Mouse (Mus musculus): Measurements from ENCODE around the gene Myof. TPM values are rescaled to one million over a fixed set of nuclear protein-coding genes. Genes with fewer than 3 reads are reported as not detected.

The Myof gene
- total and polyA plus RNA-seq, 3 experiments: 0.30 to 4.1 (median 0.59) TPM

DNA sequence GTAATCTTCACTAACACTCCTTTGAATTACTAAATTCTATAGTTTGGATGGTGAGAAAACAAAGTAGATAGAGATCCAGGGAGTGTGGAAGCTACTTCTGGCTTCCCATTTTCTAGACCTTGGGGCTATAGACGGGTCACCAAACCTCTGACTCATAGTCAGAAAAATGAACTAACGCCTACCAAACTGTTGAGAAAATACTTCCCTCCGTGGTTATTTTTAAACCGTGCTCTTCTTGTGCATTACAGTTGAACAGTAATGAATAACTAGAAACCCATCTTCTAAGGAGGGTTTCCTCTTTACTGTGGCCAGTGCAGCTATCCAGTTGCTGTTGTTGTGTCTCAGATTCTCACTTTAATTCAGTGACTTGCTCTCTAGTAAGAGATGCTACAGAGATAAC is 20.7 kb downstream of the Myof start:
- in situ Hi-C loops (cut with MboI; ENCODE audit: low pct_ligation_motif_present, low pct_unique_long_range_greater_than_20kb, low sequenced_read_pairs): no loop called here
- Histone ChIP-seq H3K27ac (ENCODE audit: insufficient read depth, low read depth) (no peak overlapping the region), H3K9ac (ENCODE audit: insufficient read depth, low read depth) (no peak overlapping the region), H3K36me3 (replicated peaks in 1 of 2; ENCODE audit: control insufficient read depth in 1 of 2, insufficient read depth in 1 of 2, low read length in 1 of 2) (peaks cover 0 to 2% of the 10 kb centered on the region in 2 experiments), H3K9me3 (replicated peaks; ENCODE audit: low read length) (no peaks in the 10 kb centered on the region), H3K79me2 (replicated peaks; ENCODE audit: control insufficient read depth, extremely low read depth, insufficient read depth, poor library complexity, severe bottlenecking) (no peaks in the 10 kb centered on the region), H3K4me2 (ENCODE audit: insufficient read depth, low read depth, poor library complexity, severe bottlenecking) (peak overlapping the region; percentile 18; the same call in 1 of the 2 replicates), H3K4me3 (replicated peaks in 1 of 3; ENCODE audit: low read depth in 2 of 3, low read length in 2 of 3, poor library complexity in 1 of 3) (no peak overlapping the region), H3K27me3 (replicated peaks) (no peaks in the 10 kb centered on the region), H3K4me1 (ENCODE audit: control insufficient read depth in 1 of 2, insufficient read depth in 2 of 2) (peaks cover 21 to 66% of the 10 kb centered on the region in 2 experiments)
- peak; percentile 49 for DNase-seq (ENCODE audit: extremely low read depth)
- dilution Hi-C loops (cut with MboI; ENCODE audit: extremely low pct_ligation_motif_present, extremely low pct_unique_long_range_greater_than_20kb, low sequenced_read_pairs): no loop called here
- TF ChIP-seq BHLHE40 (IDR thresholded peaks at IDR 0.05; ENCODE audit: low read depth, low read length) (0 out of 2 replicates have a peak, but pooled peaks have one; percentile 28), JUND (conservative IDR thresholded peaks at IDR 0.05; ENCODE audit: low read depth, low read length) (peak; percentile 38; the same call in 1 of the 2 replicates), ETS1 (conservative IDR thresholded peaks at IDR 0.05; ENCODE audit: low read depth, low read length) (peak; percentile 49), JUN (IDR thresholded peaks at IDR 0.05; ENCODE audit: insufficient read depth, low read depth, low read length) (peak; percentile 24; the same call in 1 of the 2 replicates), ZC3H11A (IDR thresholded peaks at IDR 0.05; ENCODE audit: low read depth, low read length) (no peak), ELF1 (IDR thresholded peaks at IDR 0.05; ENCODE audit: low read depth, low read length) (no peak), MEF2A (IDR thresholded peaks at IDR 0.05; ENCODE audit: borderline replicate concordance, low read depth, low read length) (peak; percentile 80; the same call in 1 of the 2 replicates), MAZ (IDR thresholded peaks at IDR 0.05; ENCODE audit: low read depth, low read length) (no peak), E2F4 (IDR thresholded peaks at IDR 0.05; ENCODE audit: insufficient replicate concordance, low read depth, low read length) (no peak), PAX5 (IDR thresholded peaks at IDR 0.05; ENCODE audit: low read length) (no peak), MYC (IDR thresholded peaks at IDR 0.05; ENCODE audit: low read depth, low read length) (no peak), CTCF (conservative IDR thresholded peaks at IDR 0.05 in 1 of 2, IDR thresholded peaks at IDR 0.05 in 1 of 2; ENCODE audit: low read depth in 2 of 2, low read length in 2 of 2) (no peak)

DNA sequence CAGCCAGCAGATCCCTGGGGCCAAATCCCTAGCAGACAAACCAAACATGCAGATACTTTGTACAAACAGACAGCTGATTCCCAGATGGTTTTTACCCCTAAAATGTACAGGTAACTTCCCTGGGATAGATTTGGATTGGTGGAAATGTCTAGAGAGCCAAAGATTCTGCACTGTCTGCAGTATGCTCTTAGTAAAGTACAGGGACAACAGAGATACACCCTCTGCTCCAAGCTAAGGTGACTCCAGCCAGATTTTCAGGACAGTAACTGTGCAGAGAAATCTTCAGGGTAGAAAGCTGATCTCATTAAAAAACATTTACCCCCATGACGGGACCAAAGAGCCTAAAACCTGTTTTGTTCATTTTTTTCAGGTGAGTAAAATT is 27.5 kb downstream of the Myof start:
- Histone ChIP-seq H3K9ac (ENCODE audit: insufficient read depth, low read depth) (no peak overlapping the region), H3K27ac (ENCODE audit: insufficient read depth, low read depth) (no peak overlapping the region), H3K4me1 (ENCODE audit: control insufficient read depth in 1 of 2, insufficient read depth in 2 of 2) (peaks cover 3 to 13% of the 10 kb centered on the region in 2 experiments; a peak in 2 of 4 replicates), H3K27me3 (replicated peaks) (no peaks in the 10 kb centered on the region), H3K36me3 (replicated peaks in 1 of 2; ENCODE audit: control insufficient read depth in 1 of 2, insufficient read depth in 1 of 2, low read length in 1 of 2) (no peaks in the 10 kb centered on the region), H3K9me3 (replicated peaks; ENCODE audit: low read length) (no peaks in the 10 kb centered on the region), H3K79me2 (replicated peaks; ENCODE audit: control insufficient read depth, extremely low read depth, insufficient read depth, poor library complexity, severe bottlenecking) (no peaks in the 10 kb centered on the region), H3K4me3 (replicated peaks in 1 of 3; ENCODE audit: low read depth in 2 of 3, low read length in 2 of 3, poor library complexity in 1 of 3) (no peak overlapping the region), H3K4me2 (ENCODE audit: insufficient read depth, low read depth, poor library complexity, severe bottlenecking) (no peak overlapping the region)
- TF ChIP-seq RAD21 (IDR thresholded peaks at IDR 0.05; ENCODE audit: low read depth, low read length): no peak
- no peak for TF ChIP-seq ZMIZ1 (IDR thresholded peaks at IDR 0.05; ENCODE audit: low read depth, low read length)
- no peak for TF ChIP-seq CHD2 (IDR thresholded peaks at IDR 0.05; ENCODE audit: low read length)
- no peak for TF ChIP-seq POLR2AphosphoS2 (IDR thresholded peaks at IDR 0.05; ENCODE audit: low read depth, low read length)
- TF ChIP-seq IRF4 (IDR thresholded peaks at IDR 0.05; ENCODE audit: low read depth, low read length): no peak
- TF ChIP-seq EP300 (IDR thresholded peaks at IDR 0.05; ENCODE audit: low read length): no peak
- TF ChIP-seq MAX (IDR thresholded peaks at IDR 0.05; ENCODE audit: low read length): no peak
- no peak for TF ChIP-seq ZC3H11A (IDR thresholded peaks at IDR 0.05; ENCODE audit: low read depth, low read length)
- TF ChIP-seq MAFK (IDR thresholded peaks at IDR 0.05; ENCODE audit: insufficient replicate concordance, low read length): no peak
- TF ChIP-seq MEF2A (IDR thresholded peaks at IDR 0.05; ENCODE audit: borderline replicate concordance, low read depth, low read length): no peak
- no peak for TF ChIP-seq E2F4 (IDR thresholded peaks at IDR 0.05; ENCODE audit: insufficient replicate concordance, low read depth, low read length)
- TF ChIP-seq USF2 (conservative IDR thresholded peaks at IDR 0.05; ENCODE audit: low read depth, low read length): no peak
- no peak for DNase-seq (ENCODE audit: extremely low read depth)
- in situ Hi-C loops (cut with MboI; ENCODE audit: low pct_ligation_motif_present, low pct_unique_long_range_greater_than_20kb, low sequenced_read_pairs) (no loop called here), dilution Hi-C loops (cut with MboI; ENCODE audit: extremely low pct_ligation_motif_present, extremely low pct_unique_long_range_greater_than_20kb, low sequenced_read_pairs) (no loop called here)

Measured in CH12.LX (cell line).